9 mouse cellular contexts compared by ENCODE assay signal in the genomic region with DNA sequence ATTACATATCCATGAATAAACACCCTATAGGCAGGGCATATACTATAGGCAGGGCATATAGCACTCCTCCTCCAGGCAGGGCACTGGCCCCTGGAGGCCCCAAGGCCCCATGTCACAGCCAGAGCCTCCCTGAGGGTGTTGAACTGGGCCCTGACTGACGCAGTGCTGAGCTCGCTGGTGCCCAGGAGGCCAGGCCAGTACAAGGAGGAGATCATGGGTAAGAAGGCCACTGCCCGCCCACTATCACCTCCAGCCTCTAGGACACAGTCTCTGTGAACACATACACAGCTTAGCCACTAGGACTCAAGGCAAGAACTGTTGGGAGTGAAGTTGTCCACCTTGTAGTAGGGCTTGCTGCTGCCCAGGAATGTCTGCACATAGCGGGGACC. TPM values are rescaled to one million over a fixed set of nuclear protein-coding genes. Genes with fewer than 3 reads are reported as not detected.
DNase-seq lines count a peak whose midpoint lies in the region; ATAC-seq and TF ChIP-seq lines count a peak whose summit lies in the region.
"Had no signal": no experiment of that assay in that cellular context is flagged by ENCODE, and none has a peak within 500 bp of the region (broad histone marks: within the 10 kb centered on the region; RNA-seq: fewer than 3 reads in every experiment).

No protein-coding gene starts in this region.

- TF ChIP-seq CTCF in heart, adult 2 months (IDR thresholded peaks at IDR 0.05), result no peak

- 0 out of 2 replicates have a peak, but pooled peaks have one; percentile 1 for ATAC-seq in heart, embryonic 16.5 days (replicated peaks; ENCODE audit: extremely low read depth, insufficient read depth, low FRiP score)
- peak; percentile 72 for ATAC-seq in liver, embryonic 11.5 days (replicated peaks; ENCODE audit: low FRiP score)

- no peak overlapping the region; the same call in 1 of the 2 replicates for H3K9ac ChIP-seq in heart, embryonic 16.5 days (ENCODE audit: low read length)
- H3K9ac ChIP-seq in heart, adult 2 months (ENCODE audit: low read depth, low read length), result no peak overlapping the region
- peak overlapping the region; percentile 41 for H3K9ac ChIP-seq in liver, embryonic 11.5 days (ENCODE audit: low read depth, low read length)
- H3K9ac ChIP-seq: midbrain, embryonic 12.5 days had no signal

- H3K4me2 ChIP-seq in heart, embryonic 16.5 days (ENCODE audit: low read depth, low read length), result no peak overlapping the region
- H3K4me2 ChIP-seq in liver, embryonic 11.5 days, result peak overlapping the region; percentile 4
- H3K4me2 ChIP-seq: midbrain, embryonic 12.5 days had no signal

- DNase-seq in heart, adult 2 months, result no peak
- peak; percentile 54 to 72 for DNase-seq in spleen, postnatal 10 days (ENCODE audit: low spot score in 2 of 2)
- no peak for DNase-seq in spleen, postnatal 14 days (ENCODE audit: low spot score in 2 of 2)
- no peak for DNase-seq in liver, embryonic 11.5 days (ENCODE audit: low spot score)
- DNase-seq in left cerebral cortex, adult 8-10 months (ENCODE audit: low spot score in 2 of 2), result no peak
- no peak for DNase-seq in left cerebral cortex, adult 11 months (ENCODE audit: low spot score)
- DNase-seq: cerebellum, adult 9-11 months had no signal

- TF ChIP-seq EP300 in heart, adult 2 months (IDR thresholded peaks at IDR 0.05; ENCODE audit: insufficient read depth, low read depth, low read length), result no peak

- peaks cover 14% of the 10 kb centered on the region for H3K36me3 ChIP-seq in heart, embryonic 16.5 days (ENCODE audit: control insufficient read depth, insufficient read depth)
- H3K36me3 ChIP-seq in heart, adult 2 months (ENCODE audit: control insufficient read depth, insufficient read depth, low read length), result no peaks in the 10 kb centered on the region
- peaks cover 26% of the 10 kb centered on the region for H3K36me3 ChIP-seq in liver, embryonic 11.5 days (ENCODE audit: control insufficient read depth, insufficient read depth, low read length)

- 87% methylated on average over 4 of the region's 4 CpGs for WGBS in heart, embryonic 16.5 days
- WGBS in heart, adult 2 months, result 92% methylated on average over 4 of the region's 4 CpGs
- 76% methylated on average over 4 of the region's 4 CpGs for whole genome bisulfite sequencing in liver, embryonic 11.5 days

- no peaks in the 10 kb centered on the region for H3K27me3 ChIP-seq in heart, embryonic 16.5 days (ENCODE audit: control insufficient read depth, insufficient read depth, low read length)
- H3K27me3 ChIP-seq in heart, adult 2 months (ENCODE audit: control insufficient read depth, insufficient read depth, low read length), result no peaks in the 10 kb centered on the region
- no peaks in the 10 kb centered on the region for H3K27me3 ChIP-seq in liver, embryonic 11.5 days (replicated peaks; ENCODE audit: control insufficient read depth, insufficient read depth, low read length)
- H3K27me3 ChIP-seq: midbrain, embryonic 12.5 days had no signal

- H3K4me1 ChIP-seq in heart, embryonic 16.5 days (ENCODE audit: control insufficient read depth, insufficient read depth, low read length), result peaks cover 50% of the 10 kb centered on the region
- peaks cover 14% of the 10 kb centered on the region for H3K4me1 ChIP-seq in heart, adult 2 months (ENCODE audit: control insufficient read depth, insufficient read depth, low read length)
- H3K4me1 ChIP-seq in liver, embryonic 11.5 days (replicated peaks; ENCODE audit: control insufficient read depth, insufficient read depth, low read length), result peaks cover 60% of the 10 kb centered on the region

- H3K27ac ChIP-seq in heart, embryonic 16.5 days (ENCODE audit: low read length), result 0 out of 2 replicates have a peak overlapping the region, but pooled peaks have one; percentile 5
- no peak overlapping the region for H3K27ac ChIP-seq in heart, adult 2 months
- peak overlapping the region; percentile 68 for H3K27ac ChIP-seq in liver, embryonic 11.5 days (ENCODE audit: low read depth, low read length)
- H3K27ac ChIP-seq: midbrain, embryonic 12.5 days had no signal

- H3K9me3 ChIP-seq in heart, embryonic 16.5 days (replicated peaks; ENCODE audit: control insufficient read depth, low read length), result peaks cover 2% of the 10 kb centered on the region; the same call in 1 of the 2 replicates
- no peaks in the 10 kb centered on the region for H3K9me3 ChIP-seq in liver, embryonic 11.5 days (ENCODE audit: control insufficient read depth, low read length)
- H3K9me3 ChIP-seq: midbrain, embryonic 12.5 days had no signal

- no peaks in the 10 kb centered on the region for H3K79me2 ChIP-seq in heart, adult 2 months (replicated peaks; ENCODE audit: control insufficient read depth, insufficient read depth, low read length)

- intact Hi-C loops in heart, adult 2 months (cut with DNase I), result no loop called here

- no peak overlapping the region for H3K4me3 ChIP-seq in heart, embryonic 16.5 days (ENCODE audit: low read length)
- H3K4me3 ChIP-seq in heart, adult 2 months, result no peak overlapping the region
- no peak overlapping the region for H3K4me3 ChIP-seq in liver, embryonic 11.5 days (ENCODE audit: low read depth, low read length)
- H3K4me3 ChIP-seq: midbrain, embryonic 12.5 days had no signal

- TF ChIP-seq POLR2A in heart, adult 2 months (IDR thresholded peaks at IDR 0.05; ENCODE audit: insufficient read depth, low read depth, low read length), result no peak

RNA-seq across cellular contexts. Expression of gene Hs6st1, which starts 22.5 kb away (rescaled TPM):
- polyA plus RNA-seq in heart, embryonic 16.5 days (2015; fragmentation: Nextera tagmentation; extraction: Ambion mirVana), result 3.2 and 3.8 TPM in 2 replicates
- total RNA-seq in heart, adult 2 months (2021), result 10 to 100 TPM; 22.8 to 23.0 TPM
- polyA plus RNA-seq in heart, adult 2 months (2012; rRNA removed), result 25.3 and 28.9 TPM in 2 replicates
- polyA plus RNA-seq in liver, embryonic 11.5 days (2014; fragmentation: Nextera tagmentation; extraction: Ambion mirVana), result 11.1 and 15.0 TPM in 2 replicates
- total RNA-seq in left cerebral cortex, adult 8-10 months (2022), result 10 to 100 TPM; 45.5 to 49.0 (median 48.0) TPM

Comparison
In these comparisons a context has a peak if more than half of its experiments do, and no peak if none do; other contexts are left out.
1. DNase-seq: peak in spleen, postnatal 10 days (2 of 2); none in heart, adult 2 months (0 of 2), spleen, postnatal 14 days (0 of 2), liver, embryonic 11.5 days (single experiment), left cerebral cortex, adult 8-10 months (0 of 2) and left cerebral cortex, adult 11 months (single experiment).